Mouse (Mus musculus): Measurements from ENCODE around the gene Sptssb.

DNA sequence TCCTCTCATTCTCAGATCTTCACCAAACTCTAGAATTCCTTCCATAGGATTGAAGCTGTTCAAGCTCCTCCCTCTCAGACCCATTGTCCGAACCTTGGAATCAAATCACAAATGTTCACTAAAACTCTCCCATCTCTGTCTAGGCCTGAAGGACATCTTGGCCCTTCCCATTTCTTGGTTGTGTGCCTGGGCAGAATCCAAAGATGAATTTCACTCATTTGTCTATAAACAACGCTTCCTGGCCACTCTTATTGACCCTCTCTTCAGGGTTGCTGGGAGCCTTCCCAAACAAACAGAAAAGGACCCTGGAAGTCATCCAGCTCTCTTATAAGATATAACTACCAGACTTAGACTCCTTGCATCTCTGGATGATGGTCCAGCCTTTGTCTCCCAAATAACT, 61.8 kb downstream of the Sptssb start:
- TF ChIP-seq CTCF (IDR thresholded peaks at IDR 0.05; ENCODE audit: extremely low read depth, insufficient read length, insufficient replicate concordance, low read depth, low read length) (no peak), POLR2A (IDR thresholded peaks at IDR 0.05; ENCODE audit: low read depth, low read length) (no peak)
